Mouse (Mus musculus) E14TG2a.4 (cell line): ENCODE data around the gene Unc93b1.

Experiments
- CTCF ChIP-seq: conservative IDR thresholded peaks from 2 replicates; pipeline ENCODE4 v1.5.1; 2014; ENCODE audit warnings: low read length
- NANOG ChIP-seq: IDR thresholded peaks from 2 replicates; pipeline ENCODE4 v1.6.1; 2014; ENCODE audit warnings: borderline replicate concordance, low read length, mixed read lengths
- POU5F1 ChIP-seq: IDR thresholded peaks from 2 replicates; pipeline ENCODE4 v1.6.1; 2014; ENCODE audit warnings: low read length, borderline replicate concordance

GRCm38 (mm10) chr19:3996106-3996505 is 61.1 kb downstream of the Unc93b1 start:
- TF ChIP-seq CTCF: no peak
- no peak for TF ChIP-seq POU5F1
- no peak for TF ChIP-seq NANOG
